Mouse (Mus musculus): ENCODE results near the gene Olfr1293-ps.

The Olfr1293-ps gene

DNA sequence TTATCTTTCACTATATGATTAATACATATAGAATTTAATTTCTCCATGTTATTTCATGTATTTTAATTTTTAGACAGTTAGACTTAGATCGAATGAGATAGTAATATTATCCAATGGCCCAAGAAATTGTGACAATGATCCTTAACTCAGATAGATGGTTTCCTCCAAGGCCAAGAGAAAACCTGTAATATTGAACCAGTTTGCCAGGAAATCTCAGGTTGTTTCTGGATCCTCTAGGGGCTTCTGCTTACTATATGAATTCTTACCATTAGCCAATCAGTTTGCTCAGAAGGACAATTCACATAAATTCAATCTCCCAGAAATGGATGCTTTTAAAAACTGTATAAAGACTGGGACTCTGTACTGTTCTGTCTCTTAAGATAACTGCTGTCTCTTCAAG is at the start of gene Olfr1293-ps:
Olfr1293-ps (plus strand) TSS at position 301 of the 400 bp plus-strand sequence.
- DNase-seq (ENCODE audit: low read depth, low spot score) = no peak

GRCm38 (mm10) chr2:111480519-111480918 is 44.5 kb upstream of the Olfr1293-ps start, which contains the start of gene Olfr1289:
Olfr1289 (plus strand) TSS chr2:111480819.
- no peak for DNase-seq (ENCODE audit: low read depth, low spot score)

GRCm38 (mm10) chr2:111493729-111494128 is 31.3 kb upstream of the Olfr1293-ps start, which contains the start of gene Olfr1290:
Olfr1290 (minus strand) TSS chr2:111493829.
- DNase-seq (ENCODE audit: low read depth, low spot score) = no peak

DNA sequence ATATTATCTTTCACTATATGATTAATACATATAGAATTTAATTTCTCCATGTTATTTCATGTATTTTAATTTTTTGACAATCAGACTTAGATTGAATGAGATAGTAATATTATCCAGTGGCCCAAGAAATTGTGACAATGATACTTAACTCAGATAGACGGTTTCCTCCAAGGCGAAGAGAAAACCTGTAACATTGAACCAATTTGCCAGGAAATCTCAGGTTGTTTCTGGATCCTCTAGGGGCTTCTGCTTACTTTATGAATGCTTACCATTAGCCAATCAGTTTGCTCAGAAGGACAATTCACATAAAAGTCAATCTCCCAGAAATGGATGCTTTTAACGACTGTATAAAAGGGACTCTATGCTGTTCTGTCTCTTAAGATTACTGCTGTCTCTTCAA is 28.1 kb upstream of the Olfr1293-ps start, which contains the start of gene Olfr1291-ps1:
Olfr1291-ps1 (plus strand) TSS at position 301 of the 400 bp plus-strand sequence.
- DNase-seq (ENCODE audit: low read depth, low spot score) = no peak

DNA sequence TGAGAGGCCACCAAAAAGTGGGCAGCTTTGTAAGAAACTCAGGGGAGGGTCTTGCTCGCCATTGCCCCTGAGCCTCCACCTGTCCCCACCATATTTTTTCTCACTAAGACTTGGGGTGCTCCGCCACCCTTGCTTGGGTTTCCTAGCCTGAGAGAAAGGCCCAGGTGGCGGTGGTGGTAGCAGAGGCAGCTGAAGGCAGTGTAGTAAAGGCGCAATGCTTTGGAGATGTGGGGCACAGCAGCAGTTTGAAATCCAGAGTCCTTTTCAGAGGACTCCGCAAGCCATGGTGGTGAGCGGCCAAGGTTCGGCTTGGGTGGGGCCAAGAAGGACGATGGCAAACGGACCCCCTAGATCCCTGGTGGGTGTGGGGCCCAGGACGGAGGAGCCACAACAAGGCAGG is 7.6 kb upstream of the Olfr1293-ps start:
- no peak for DNase-seq (ENCODE audit: low read depth, low spot score)

DNA sequence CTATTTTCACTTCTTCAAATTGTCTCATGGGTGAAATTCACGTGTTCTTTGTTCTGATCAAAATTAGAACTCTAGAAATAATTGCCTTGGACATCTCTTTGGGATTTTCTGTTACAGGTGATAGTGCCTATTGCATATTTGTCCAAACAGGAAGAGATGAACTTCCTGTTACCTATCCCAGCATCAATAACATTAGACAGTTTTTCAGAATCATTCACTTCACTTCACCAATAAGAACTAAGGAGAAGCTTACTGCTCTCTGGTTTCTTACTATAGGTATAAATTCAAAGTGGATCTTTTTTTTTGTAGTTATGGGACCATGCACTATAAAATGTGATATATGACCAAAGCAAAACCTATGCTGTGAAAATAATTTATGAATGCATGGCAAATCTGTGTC is 15.2 kb downstream of the Olfr1293-ps start, which contains the start of gene Olfr1294:
Olfr1294 (minus strand) TSS at position 101 of the 400 bp plus-strand sequence.
- DNase-seq (ENCODE audit: low read depth, low spot score) = no peak

- DNase-seq (ENCODE audit: low read depth, low spot score) = no peak
Observed at GRCm38 (mm10) chr2:111569581-111569980, 44.6 kb downstream of the Olfr1293-ps start, which contains the start of gene Olfr1295. Olfr1295 (minus strand) TSS chr2:111569681.

All from c-Kit-negative CD71-positive TER-119-positive erythroid progenitor cells, embryonic 14.5 days (primary cell).